Mouse (Mus musculus): ENCODE data around the gene Carmil1. TPM values are rescaled to one million over a fixed set of nuclear protein-coding genes. Genes with fewer than 3 reads are reported as not detected.

Carmil1 gene
- polyA plus RNA-seq, 1 experiment from 2014 or later, result 51.7 TPM

GRCm38 (mm10) chr13:24231746-24232483 is 48.7 kb downstream of the Carmil1 start:
- Histone ChIP-seq H3K9me3 (ENCODE audit: control insufficient read depth, low read length) (no peaks in the 10 kb centered on the region), H3K4me2 (ENCODE audit: low read depth, low read length) (no peak overlapping the region), H3K4me1 (replicated peaks; ENCODE audit: control insufficient read depth, insufficient read depth, low read length) (no peaks in the 10 kb centered on the region; the same call in 1 of the 2 replicates), H3K27ac (ENCODE audit: low read length) (no peak overlapping the region), H3K4me3 (ENCODE audit: low read length) (no peak overlapping the region), H3K36me3 (ENCODE audit: control insufficient read depth, insufficient read depth, low read length) (no peaks in the 10 kb centered on the region), H3K9ac (ENCODE audit: low read length) (no peak overlapping the region), H3K27me3 (ENCODE audit: control insufficient read depth, insufficient read depth, low read depth, low read length) (no peaks in the 10 kb centered on the region)
- no peak for ATAC-seq (ENCODE audit: low read depth)
- WGBS, result 76% methylated on average over 10 of the region's 10 CpGs

GRCm38 (mm10) chr13:24231146-24231545 is 49.4 kb downstream of the Carmil1 start:
- Histone ChIP-seq H3K27ac (ENCODE audit: low read length) (no peak overlapping the region), H3K4me3 (ENCODE audit: low read length) (no peak overlapping the region), H3K9ac (ENCODE audit: low read length) (no peak overlapping the region), H3K4me1 (replicated peaks; ENCODE audit: control insufficient read depth, insufficient read depth, low read length) (no peaks in the 10 kb centered on the region; the same call in 1 of the 2 replicates), H3K9me3 (ENCODE audit: control insufficient read depth, low read length) (peaks cover 3% of the 10 kb centered on the region; the same call in 1 of the 2 replicates), H3K36me3 (ENCODE audit: control insufficient read depth, insufficient read depth, low read length) (no peaks in the 10 kb centered on the region), H3K27me3 (ENCODE audit: control insufficient read depth, insufficient read depth, low read depth, low read length) (no peaks in the 10 kb centered on the region), H3K4me2 (ENCODE audit: low read depth, low read length) (no peak overlapping the region)
- 94% methylated on average over 2 of the region's 2 CpGs for WGBS
- no peak for ATAC-seq (ENCODE audit: low read depth)

GRCm38 (mm10) chr13:24230541-24231095 is 50.0 kb downstream of the Carmil1 start:
- Histone ChIP-seq H3K9me3 (ENCODE audit: control insufficient read depth, low read length) (peaks cover 3% of the 10 kb centered on the region; the same call in 1 of the 2 replicates), H3K4me1 (replicated peaks; ENCODE audit: control insufficient read depth, insufficient read depth, low read length) (no peaks in the 10 kb centered on the region; the same call in 1 of the 2 replicates), H3K9ac (ENCODE audit: low read length) (no peak overlapping the region), H3K27ac (ENCODE audit: low read length) (no peak overlapping the region), H3K4me2 (ENCODE audit: low read depth, low read length) (no peak overlapping the region), H3K27me3 (ENCODE audit: control insufficient read depth, insufficient read depth, low read depth, low read length) (no peaks in the 10 kb centered on the region), H3K4me3 (ENCODE audit: low read length) (no peak overlapping the region), H3K36me3 (ENCODE audit: control insufficient read depth, insufficient read depth, low read length) (no peaks in the 10 kb centered on the region)
- ATAC-seq (ENCODE audit: low read depth), result no peak
- 74% methylated on average over 4 of the region's 4 CpGs for WGBS

GRCm38 (mm10) chr13:24223425-24224201 is 57.0 kb downstream of the Carmil1 start:
- Histone ChIP-seq H3K4me1 (replicated peaks; ENCODE audit: control insufficient read depth, insufficient read depth, low read length) (peaks cover 6% of the 10 kb centered on the region; the same call in 1 of the 2 replicates), H3K27me3 (ENCODE audit: control insufficient read depth, insufficient read depth, low read depth, low read length) (no peaks in the 10 kb centered on the region), H3K36me3 (ENCODE audit: control insufficient read depth, insufficient read depth, low read length) (no peaks in the 10 kb centered on the region), H3K27ac (ENCODE audit: low read length) (no peak overlapping the region), H3K4me3 (ENCODE audit: low read length) (no peak overlapping the region), H3K9ac (ENCODE audit: low read length) (no peak overlapping the region), H3K9me3 (ENCODE audit: control insufficient read depth, low read length) (peaks cover 3% of the 10 kb centered on the region; the same call in 1 of the 2 replicates), H3K4me2 (ENCODE audit: low read depth, low read length) (no peak overlapping the region)
- 67% methylated on average over 8 of the region's 8 CpGs for WGBS
- ATAC-seq (ENCODE audit: low read depth), result no peak

GRCm38 (mm10) chr13:24220441-24220970 is 60.1 kb downstream of the Carmil1 start:
- no peaks in the 10 kb centered on the region for H3K36me3 ChIP-seq (ENCODE audit: control insufficient read depth, insufficient read depth, low read length)
- H3K27me3 ChIP-seq (ENCODE audit: control insufficient read depth, insufficient read depth, low read depth, low read length), result no peaks in the 10 kb centered on the region
- H3K9ac ChIP-seq (ENCODE audit: low read length), result no peak overlapping the region
- H3K27ac ChIP-seq (ENCODE audit: low read length), result no peak overlapping the region
- peaks cover 6% of the 10 kb centered on the region; the same call in 1 of the 2 replicates for H3K4me1 ChIP-seq (replicated peaks; ENCODE audit: control insufficient read depth, insufficient read depth, low read length)
- no peaks in the 10 kb centered on the region for H3K9me3 ChIP-seq (ENCODE audit: control insufficient read depth, low read length)
- no peak overlapping the region for H3K4me3 ChIP-seq (ENCODE audit: low read length)
- WGBS, result 45% methylated on average over 3 of the region's 3 CpGs
- ATAC-seq (ENCODE audit: low read depth), result peak; percentile 67
- H3K4me2 ChIP-seq (ENCODE audit: low read depth, low read length), result no peak overlapping the region

- H3K27ac ChIP-seq (ENCODE audit: low read length), result no peak overlapping the region
- H3K4me1 ChIP-seq (replicated peaks; ENCODE audit: control insufficient read depth, insufficient read depth, low read length), result no peaks in the 10 kb centered on the region
- no peak overlapping the region for H3K9ac ChIP-seq (ENCODE audit: low read length)
- ATAC-seq (ENCODE audit: low read depth), result 0 out of 2 replicates have a peak, but pooled peaks have one; percentile 34
- no peaks in the 10 kb centered on the region for H3K36me3 ChIP-seq (ENCODE audit: control insufficient read depth, insufficient read depth, low read length)
- no peaks in the 10 kb centered on the region for H3K9me3 ChIP-seq (ENCODE audit: control insufficient read depth, low read length)
- no peak overlapping the region for H3K4me2 ChIP-seq (ENCODE audit: low read depth, low read length)
- no peaks in the 10 kb centered on the region for H3K27me3 ChIP-seq (ENCODE audit: control insufficient read depth, insufficient read depth, low read depth, low read length)
- 64% methylated on average over 2 of the region's 2 CpGs for WGBS
- no peak overlapping the region for H3K4me3 ChIP-seq (ENCODE audit: low read length)
Observed at GRCm38 (mm10) chr13:24211229-24211628, 69.4 kb downstream of the Carmil1 start.

GRCm38 (mm10) chr13:24206097-24206496 is 74.5 kb downstream of the Carmil1 start:
- no peak overlapping the region for H3K4me2 ChIP-seq (ENCODE audit: low read depth, low read length)
- no peak overlapping the region for H3K27ac ChIP-seq (ENCODE audit: low read length)
- H3K4me3 ChIP-seq (ENCODE audit: low read length), result no peak overlapping the region
- no peaks in the 10 kb centered on the region for H3K36me3 ChIP-seq (ENCODE audit: control insufficient read depth, insufficient read depth, low read length)
- no peaks in the 10 kb centered on the region for H3K27me3 ChIP-seq (ENCODE audit: control insufficient read depth, insufficient read depth, low read depth, low read length)
- H3K9me3 ChIP-seq (ENCODE audit: control insufficient read depth, low read length), result no peaks in the 10 kb centered on the region
- H3K9ac ChIP-seq (ENCODE audit: low read length), result no peak overlapping the region
- no peaks in the 10 kb centered on the region for H3K4me1 ChIP-seq (replicated peaks; ENCODE audit: control insufficient read depth, insufficient read depth, low read length)
- 69% methylated on average over 6 of the region's 6 CpGs for WGBS
- ATAC-seq (ENCODE audit: low read depth), result no peak

GRCm38 (mm10) chr13:24202314-24202713 is 78.3 kb downstream of the Carmil1 start:
- Histone ChIP-seq H3K27me3 (ENCODE audit: control insufficient read depth, insufficient read depth, low read depth, low read length) (no peaks in the 10 kb centered on the region), H3K27ac (ENCODE audit: low read length) (no peak overlapping the region)
- 84% methylated on average over 6 of the region's 6 CpGs for WGBS

More at GRCm38 (mm10) chr13:24202314-24202713, 78.3 kb downstream of the Carmil1 start:
- Histone ChIP-seq H3K36me3 (ENCODE audit: control insufficient read depth, insufficient read depth, low read length) (no peaks in the 10 kb centered on the region), H3K9me3 (ENCODE audit: control insufficient read depth, low read length) (no peaks in the 10 kb centered on the region), H3K4me2 (ENCODE audit: low read depth, low read length) (no peak overlapping the region), H3K4me3 (ENCODE audit: low read length) (no peak overlapping the region), H3K4me1 (replicated peaks; ENCODE audit: control insufficient read depth, insufficient read depth, low read length) (peaks cover 14% of the 10 kb centered on the region), H3K9ac (ENCODE audit: low read length) (no peak overlapping the region)
- ATAC-seq (ENCODE audit: low read depth), result no peak

All from lung, embryonic 16.5 days (tissue).